Mouse (Mus musculus) hindbrain, embryonic 14.5 days (tissue): ENCODE data around the gene Dmc1. TPM values are rescaled to one million over a fixed set of nuclear protein-coding genes. Genes with fewer than 3 reads are reported as not detected.

ENCODE experiments used
- ATAC-seq: fragments of 200-750 bp; cut with Nextera tagmentation; 2 replicates; pipeline ENCODE4 v1.8.0; 2017; ENCODE audit warnings: moderate number of reproducible peaks, mild to moderate bottlenecking, moderate TSS enrichment, moderate library complexity; ENCODE audit not compliant: low FRiP score
- DNase-seq: peaks from one replicate; pipeline ENCODE4 v3.0.0-alpha.2; 2015; ENCODE audit warnings: low spot score
- H3K27ac ChIP-seq: fragments of 300-500 bp; sonication (generic); 2 replicates; pipeline ENCODE4 v1.5.1; 2014; ENCODE audit warnings: mild to moderate bottlenecking, moderate library complexity
- H3K27me3 ChIP-seq: fragments of 300-500 bp; sonication (generic); 2 replicates; pipeline ENCODE4 v1.6.1; 2014; ENCODE audit warnings: mild to moderate bottlenecking, low read length, mixed read lengths; ENCODE audit not compliant: control insufficient read depth, insufficient read depth
- H3K36me3 ChIP-seq: fragments of 300-500 bp; sonication (generic); replicated peaks from 2 replicates; pipeline ENCODE4 v1.6.1; 2014; ENCODE audit not compliant: control insufficient read depth, insufficient read depth
- H3K4me1 ChIP-seq: fragments of 300-500 bp; sonication (generic); replicated peaks from 2 replicates; pipeline ENCODE4 v1.6.1; 2014; ENCODE audit warnings: antibody characterized with exemption, low read length, mixed read lengths; ENCODE audit not compliant: control insufficient read depth, insufficient read depth
- H3K4me2 ChIP-seq: fragments of 300-500 bp; sonication (generic); replicated peaks from 2 replicates; pipeline ENCODE4 v1.6.1; 2014; ENCODE audit warnings: mild to moderate bottlenecking, moderate library complexity
- H3K4me3 ChIP-seq: fragments of 300-500 bp; sonication (generic); replicated peaks from 2 replicates; pipeline ENCODE4 v1.5.1; 2014; ENCODE audit warnings: mild to moderate bottlenecking, low read length
- H3K9ac ChIP-seq: fragments of 300-500 bp; sonication (generic); 2 replicates; pipeline ENCODE4 v1.6.1; 2014
- H3K9me3 ChIP-seq: fragments of 300-500 bp; sonication (generic); 2 replicates; pipeline ENCODE4 v1.6.1; 2016; ENCODE audit warnings: low read length; ENCODE audit not compliant: control insufficient read depth
- WGBS: fragments of 180-500 bp; shearing (Covaris S2); extraction: QIAGEN DNeasy Blood & Tissue Kit; methylation state at CpG from one replicate; pipeline ENCODE4 v1.1.7; 2014; 5-methylcytosine and 5-hydroxymethylcytosine counted together
- polyA plus RNA-seq: library from polyadenylated mRNA; unstranded; fragments of >200 nt; fragmentation: Nextera tagmentation; extraction: Ambion mirVana; gene quantifications from 2 replicates; pipeline ENCODE4 v1.2.1, GENCODE M21; 2014

The Dmc1 gene
- polyA plus RNA-seq, 1 experiment from 2014 or later: 1.4 TPM

DNA sequence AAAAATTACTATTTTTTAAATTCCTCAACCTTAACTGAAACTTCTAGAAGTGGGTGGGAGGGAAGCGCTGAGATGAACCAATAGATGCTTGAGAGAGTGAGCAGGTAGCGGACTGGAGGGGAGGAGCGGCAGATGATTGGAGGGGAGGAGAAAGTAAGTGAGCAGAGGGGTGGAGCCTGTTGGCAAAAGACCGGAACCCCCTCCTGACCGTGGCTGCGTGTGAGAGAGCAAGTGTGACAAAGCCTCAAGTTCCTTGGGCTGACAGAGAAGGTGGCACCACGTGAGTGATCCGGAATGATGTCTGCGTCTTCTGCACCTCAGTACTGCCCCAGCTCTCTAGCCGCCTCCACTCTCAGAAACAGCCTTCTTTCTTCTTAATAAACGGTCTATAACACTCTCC is 12.2 kb upstream of the Dmc1 start:
- no peak overlapping the region for H3K4me2 ChIP-seq
- H3K4me1 ChIP-seq: no peaks in the 10 kb centered on the region
- no peaks in the 10 kb centered on the region for H3K27me3 ChIP-seq
- H3K9me3 ChIP-seq: no peaks in the 10 kb centered on the region
- H3K4me3 ChIP-seq: no peak overlapping the region
- no peak overlapping the region for H3K9ac ChIP-seq
- H3K36me3 ChIP-seq: peaks cover 91% of the 10 kb centered on the region
- H3K27ac ChIP-seq: no peak overlapping the region
- ATAC-seq: no peak
- DNase-seq: no peak
- 77% methylated on average over 11 of the region's 11 CpGs for WGBS

DNA sequence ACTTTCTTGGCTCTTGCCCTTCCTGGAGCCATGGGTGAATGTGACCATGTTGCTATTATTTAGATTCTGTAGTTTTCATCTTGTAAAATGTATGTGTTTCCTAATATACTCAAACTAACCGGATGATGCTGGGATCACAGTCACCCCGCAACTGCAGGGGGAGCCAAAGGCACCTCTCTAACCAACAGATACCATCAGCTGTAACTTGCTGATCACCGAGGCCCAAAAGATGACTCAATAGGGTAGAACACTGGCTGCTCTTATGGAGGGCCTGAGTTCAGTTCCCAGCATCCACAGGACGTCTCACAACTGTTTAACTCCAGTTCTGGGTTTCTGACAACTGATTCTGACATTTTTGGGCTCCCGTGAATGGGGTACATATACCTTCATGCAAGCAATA is 11.8 kb upstream of the Dmc1 start:
- Histone ChIP-seq H3K4me2 (no peak overlapping the region), H3K36me3 (peaks cover 89% of the 10 kb centered on the region), H3K4me3 (no peak overlapping the region), H3K27me3 (no peaks in the 10 kb centered on the region), H3K9ac (no peak overlapping the region), H3K4me1 (no peaks in the 10 kb centered on the region), H3K27ac (no peak overlapping the region), H3K9me3 (no peaks in the 10 kb centered on the region)
- ATAC-seq (no peak), DNase-seq (no peak)
- WGBS: 90% methylated on average over 5 of the region's 5 CpGs

DNA sequence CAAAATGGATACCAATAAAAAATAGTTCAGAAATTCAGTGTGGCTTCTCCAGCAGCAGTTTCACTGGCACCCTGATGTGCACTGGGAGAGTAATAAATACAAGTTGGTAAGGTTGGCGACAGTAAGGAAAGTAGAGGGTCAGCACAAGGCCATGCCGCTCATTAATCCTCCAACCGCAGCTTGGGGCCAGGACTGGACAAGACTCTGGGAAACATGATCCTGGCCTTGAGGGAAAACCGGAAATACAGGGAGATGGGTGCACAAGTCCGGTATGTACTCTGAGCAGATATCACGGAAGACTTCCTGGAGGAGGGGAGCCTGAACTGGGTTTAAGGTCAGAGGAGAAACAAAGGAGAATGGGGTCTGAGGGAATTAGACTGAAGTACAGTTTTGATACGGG is 10.6 kb upstream of the Dmc1 start:
- peaks cover 88% of the 10 kb centered on the region for H3K36me3 ChIP-seq
- H3K4me1 ChIP-seq: no peaks in the 10 kb centered on the region
- no peak overlapping the region for H3K9ac ChIP-seq
- ATAC-seq (no peak), DNase-seq (no peak)
- H3K4me2 ChIP-seq: no peak overlapping the region
- 93% methylated on average over 7 of the region's 7 CpGs for WGBS
- no peak overlapping the region for H3K27ac ChIP-seq
- H3K27me3 ChIP-seq: no peaks in the 10 kb centered on the region
- no peaks in the 10 kb centered on the region for H3K9me3 ChIP-seq
- no peak overlapping the region for H3K4me3 ChIP-seq

DNA sequence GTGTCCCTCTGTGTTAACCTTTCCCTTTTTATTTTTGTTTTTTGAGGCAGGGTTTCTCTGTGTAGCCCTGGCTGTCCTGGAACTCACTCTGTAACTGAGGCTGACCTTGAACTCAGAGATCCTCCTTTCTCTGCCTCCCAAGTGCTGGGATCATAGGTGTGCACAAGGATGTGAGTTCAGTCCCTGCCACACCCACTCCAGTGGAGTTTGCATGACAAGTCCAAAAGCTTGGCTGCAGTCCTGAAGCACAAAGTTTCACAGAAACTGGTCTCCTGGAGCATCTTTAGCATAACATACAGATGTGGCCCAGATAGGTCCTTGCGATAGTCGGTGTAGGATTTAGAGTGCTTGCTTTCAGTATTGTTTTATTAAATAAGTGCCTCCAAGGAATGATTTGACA is 4.3 kb upstream of the Dmc1 start:
- 94% methylated on average over 2 of the region's 2 CpGs for WGBS

DNA sequence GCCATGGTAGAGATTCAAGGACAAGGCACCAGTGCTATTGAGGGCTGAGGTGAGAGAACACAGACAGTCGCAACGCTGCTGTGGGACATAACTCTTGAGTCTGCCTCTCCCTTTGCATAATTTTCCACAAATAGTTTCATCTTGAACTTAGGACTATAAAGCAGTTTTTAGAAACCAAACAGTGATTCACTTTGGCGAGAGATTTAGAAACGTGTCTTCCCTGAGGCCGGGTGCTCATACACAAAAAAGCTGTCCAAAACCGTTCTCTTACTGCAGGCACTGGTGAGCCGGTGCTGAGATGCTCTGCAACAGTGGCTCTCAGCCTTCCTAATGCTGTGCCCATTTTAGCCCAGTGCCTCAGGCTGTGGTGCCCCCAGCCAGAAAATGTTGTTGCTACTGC is 3.3 kb upstream of the Dmc1 start:
- no peaks in the 10 kb centered on the region for H3K4me1 ChIP-seq
- 82% methylated on average over 7 of the region's 7 CpGs for WGBS
- H3K36me3 ChIP-seq: peaks cover 31% of the 10 kb centered on the region
- no peak for ATAC-seq
- no peaks in the 10 kb centered on the region for H3K9me3 ChIP-seq
- H3K27ac ChIP-seq: no peak overlapping the region
- H3K27me3 ChIP-seq: peaks cover 14% of the 10 kb centered on the region; the same call in 1 of the 2 replicates
- no peak overlapping the region for H3K4me2 ChIP-seq
- H3K4me3 ChIP-seq: no peak overlapping the region
- no peak overlapping the region for H3K9ac ChIP-seq
- DNase-seq: no peak

More for the DNA sequence above, 4.3 kb upstream of the Dmc1 start:
- ATAC-seq: no peak
- H3K9ac ChIP-seq: no peak overlapping the region
- no peaks in the 10 kb centered on the region for H3K4me1 ChIP-seq
- no peaks in the 10 kb centered on the region for H3K9me3 ChIP-seq
- H3K4me3 ChIP-seq: no peak overlapping the region
- no peak overlapping the region for H3K27ac ChIP-seq
- H3K36me3 ChIP-seq: peaks cover 41% of the 10 kb centered on the region
- H3K4me2 ChIP-seq: no peak overlapping the region
- no peak for DNase-seq
- H3K27me3 ChIP-seq: peaks cover 12% of the 10 kb centered on the region; the same call in 1 of the 2 replicates

DNA sequence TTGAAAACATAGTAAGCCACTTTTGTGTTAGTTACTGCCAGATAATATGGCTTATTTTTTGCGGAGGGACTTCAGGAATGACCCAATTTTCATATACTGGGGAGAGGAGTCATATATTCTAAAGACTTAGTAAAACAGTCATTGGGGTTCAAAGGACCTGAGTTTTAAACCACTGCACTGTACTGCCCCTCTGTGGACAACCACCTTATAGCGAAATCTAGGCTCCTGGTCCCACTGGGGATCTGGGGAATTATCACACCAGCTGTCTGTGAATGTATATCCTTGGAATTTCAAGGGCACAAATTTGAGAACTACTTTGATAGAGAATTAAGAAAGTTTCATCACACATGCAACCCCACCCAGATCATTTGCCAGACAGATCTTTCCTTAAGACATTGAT is 2.8 kb upstream of the Dmc1 start:
- H3K27me3 ChIP-seq: peaks cover 14% of the 10 kb centered on the region; the same call in 1 of the 2 replicates
- H3K9me3 ChIP-seq: no peaks in the 10 kb centered on the region
- no peaks in the 10 kb centered on the region for H3K4me1 ChIP-seq
- no peak overlapping the region for H3K4me2 ChIP-seq
- ATAC-seq (no peak), DNase-seq (peak; percentile 30)
- H3K27ac ChIP-seq: no peak overlapping the region
- H3K36me3 ChIP-seq: peaks cover 28% of the 10 kb centered on the region
- WGBS: 61% methylated on average over 2 of the region's 2 CpGs
- H3K9ac ChIP-seq: no peak overlapping the region
- no peak overlapping the region for H3K4me3 ChIP-seq

DNA sequence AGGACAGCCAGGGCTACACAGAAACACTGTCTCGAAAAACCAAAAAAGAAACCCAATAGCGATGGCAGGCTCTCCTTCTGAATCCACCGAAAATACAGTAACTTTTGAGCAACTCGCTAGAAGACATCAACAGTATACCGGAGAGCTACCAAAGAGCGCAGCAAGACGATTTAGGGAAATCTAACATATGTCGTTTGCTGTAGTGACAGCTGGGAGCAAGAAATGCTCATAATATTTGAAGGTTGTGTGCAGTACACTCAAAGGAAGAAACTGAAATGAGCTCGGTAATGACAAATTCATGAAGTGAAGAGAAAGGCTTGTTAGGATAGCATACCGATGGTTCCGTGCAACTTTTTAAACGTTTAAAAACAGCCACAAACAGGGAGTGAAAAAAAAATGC is 1.3 kb upstream of the Dmc1 start:
- Histone ChIP-seq H3K4me2 (no peak overlapping the region), H3K9me3 (no peaks in the 10 kb centered on the region), H3K4me1 (no peaks in the 10 kb centered on the region), H3K4me3 (no peak overlapping the region), H3K9ac (no peak overlapping the region), H3K27ac (no peak overlapping the region), H3K36me3 (peaks cover 14% of the 10 kb centered on the region), H3K27me3 (peaks cover 14% of the 10 kb centered on the region; the same call in 1 of the 2 replicates)
- ATAC-seq (no peak), DNase-seq (no peak)
- 93% methylated on average over 12 of the region's 12 CpGs for WGBS

DNA sequence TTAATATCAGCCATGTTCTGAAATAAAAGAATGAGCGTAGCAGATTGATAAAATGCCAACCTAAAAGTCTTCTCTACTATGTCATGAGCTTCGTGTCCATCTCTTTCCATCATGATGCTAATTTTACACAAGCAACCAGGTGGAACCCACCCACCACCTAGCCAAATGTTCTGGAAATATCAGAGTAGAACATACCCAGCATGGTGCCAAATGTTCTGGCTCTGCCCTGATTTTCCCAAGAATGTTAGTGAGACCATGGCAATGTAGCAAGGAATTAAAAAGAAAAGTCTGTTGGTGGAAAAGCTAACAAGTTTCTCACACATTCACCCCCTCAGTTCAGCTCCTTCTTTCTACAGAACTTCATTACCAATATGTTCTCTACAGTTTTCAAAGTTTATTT is 4.7 kb downstream of the Dmc1 start:
- Histone ChIP-seq H3K9ac (no peak overlapping the region), H3K27ac (no peak overlapping the region), H3K9me3 (no peaks in the 10 kb centered on the region), H3K4me2 (no peak overlapping the region), H3K4me1 (no peaks in the 10 kb centered on the region), H3K4me3 (no peak overlapping the region), H3K36me3 (no peaks in the 10 kb centered on the region), H3K27me3 (peaks cover 11% of the 10 kb centered on the region; the same call in 1 of the 2 replicates)
- ATAC-seq (no peak), DNase-seq (no peak)
- WGBS: 92% methylated on average over 2 of the region's 2 CpGs

DNA sequence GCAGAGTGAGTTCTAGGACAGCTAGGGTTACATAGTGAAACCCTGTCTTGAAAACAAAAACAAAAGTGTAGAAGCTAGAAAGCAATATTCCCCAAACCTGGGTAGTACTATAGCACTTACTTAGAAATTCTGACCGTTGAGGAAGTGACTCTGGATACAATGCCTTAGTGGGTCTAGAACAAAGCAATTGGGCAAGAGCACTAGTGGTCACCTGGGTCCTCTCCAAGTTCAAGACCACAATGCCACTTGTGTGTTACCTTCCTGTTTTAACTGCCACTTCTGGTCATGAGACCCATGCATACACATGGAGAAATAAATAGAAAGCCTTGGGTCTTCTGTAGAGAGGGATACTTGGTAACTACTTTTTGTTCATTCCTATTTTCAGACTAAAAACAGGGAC is 6.2 kb downstream of the Dmc1 start:
- no peak overlapping the region for H3K4me3 ChIP-seq
- WGBS: 88% methylated on average over 1 of the region's 1 CpGs
- H3K4me1 ChIP-seq: no peaks in the 10 kb centered on the region
- H3K4me2 ChIP-seq: no peak overlapping the region
- no peak overlapping the region for H3K27ac ChIP-seq
- ATAC-seq: no peak
- H3K27me3 ChIP-seq: no peaks in the 10 kb centered on the region
- H3K9me3 ChIP-seq: no peaks in the 10 kb centered on the region
- no peak for DNase-seq
- no peak overlapping the region for H3K9ac ChIP-seq
- no peaks in the 10 kb centered on the region for H3K36me3 ChIP-seq

DNA sequence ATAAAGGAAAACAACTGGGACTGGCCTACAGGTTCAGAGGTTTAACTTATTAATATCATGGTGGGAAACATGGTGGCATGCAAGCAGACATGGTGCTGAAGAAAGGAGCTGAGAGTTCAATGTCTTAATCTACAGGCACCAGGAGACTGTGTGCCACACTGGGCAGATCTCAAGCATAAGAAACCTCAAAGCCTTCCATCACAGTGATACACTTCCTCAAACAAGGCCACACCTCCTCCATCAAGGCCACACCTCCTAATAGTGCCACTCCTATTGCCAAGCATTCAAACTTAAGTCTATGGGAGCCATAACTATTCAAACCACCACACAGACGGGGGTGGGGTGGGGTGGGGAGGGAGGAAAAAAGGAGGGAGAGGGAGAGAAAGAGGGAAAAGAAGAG is 23.3 kb downstream of the Dmc1 start:
- H3K36me3 ChIP-seq: no peaks in the 10 kb centered on the region
- H3K4me1 ChIP-seq: no peaks in the 10 kb centered on the region
- H3K27ac ChIP-seq: no peak overlapping the region
- no peak overlapping the region for H3K4me2 ChIP-seq
- ATAC-seq: no peak
- no peak overlapping the region for H3K9ac ChIP-seq
- DNase-seq: no peak
- no peaks in the 10 kb centered on the region for H3K9me3 ChIP-seq
- H3K27me3 ChIP-seq: no peaks in the 10 kb centered on the region
- no peak overlapping the region for H3K4me3 ChIP-seq
- 47% methylated on average over 1 of the region's 1 CpGs for WGBS
